Mouse (Mus musculus) hindbrain, embryonic 11.5 days (tissue): Measurements from ENCODE around the gene Tbc1d30. TPM values are rescaled to one million over a fixed set of nuclear protein-coding genes. Genes with fewer than 3 reads are reported as not detected.

Source experiments
- ATAC-seq: fragments of 200-750 bp; cut with Nextera tagmentation; 2 replicates; pipeline ENCODE4 v1.8.0; 2017; ENCODE audit warnings: mild to moderate bottlenecking, moderate TSS enrichment, moderate library complexity; ENCODE audit not compliant: low FRiP score
- DNase-seq: peaks from one replicate; pipeline ENCODE4 v3.0.0-alpha.2; 2015; ENCODE audit warnings: low spot score
- H3K27ac ChIP-seq: fragments of 300-500 bp; sonication (generic); 2 replicates; pipeline ENCODE4 v1.5.1; 2014; ENCODE audit warnings: mild to moderate bottlenecking, low read depth, low read length
- H3K27me3 ChIP-seq: fragments of 300-500 bp; sonication (generic); 2 replicates; pipeline ENCODE4 v1.6.1; 2014; ENCODE audit warnings: mild to moderate bottlenecking, low read length, moderate library complexity, mixed read lengths; ENCODE audit not compliant: control insufficient read depth, insufficient read depth
- H3K36me3 ChIP-seq: fragments of 300-500 bp; sonication (generic); 2 replicates; pipeline ENCODE4 v1.6.1; 2014; ENCODE audit warnings: mild to moderate bottlenecking, low read length, moderate library complexity, mixed read lengths; ENCODE audit not compliant: control insufficient read depth, insufficient read depth
- H3K4me1 ChIP-seq: fragments of 300-500 bp; sonication (generic); replicated peaks from 2 replicates; pipeline ENCODE4 v1.6.1; 2014; ENCODE audit warnings: low read length, mixed read lengths; ENCODE audit not compliant: control insufficient read depth, insufficient read depth
- H3K4me2 ChIP-seq: fragments of 300-500 bp; sonication (generic); replicated peaks from 2 replicates; pipeline ENCODE4 v1.6.1; 2014; ENCODE audit warnings: mild to moderate bottlenecking, low read depth, low read length
- H3K4me3 ChIP-seq: fragments of 300-500 bp; sonication (generic); 2 replicates; pipeline ENCODE4 v1.5.1; 2014; ENCODE audit warnings: low read depth, low read length
- H3K9ac ChIP-seq: fragments of 300-500 bp; sonication (generic); 2 replicates; pipeline ENCODE4 v1.6.1; 2014; ENCODE audit warnings: low read depth, low read length
- H3K9me3 ChIP-seq: fragments of 300-500 bp; sonication (generic); 2 replicates; pipeline ENCODE4 v1.6.1; 2016; ENCODE audit warnings: low read length; ENCODE audit not compliant: control insufficient read depth
- WGBS: fragments of 180-500 bp; shearing (Covaris S2); extraction: QIAGEN DNeasy Blood & Tissue Kit; methylation state at CpG from one replicate; pipeline ENCODE4 v1.1.7; 2014; 5-methylcytosine and 5-hydroxymethylcytosine counted together
- polyA plus RNA-seq: library from polyadenylated mRNA; unstranded; fragments of >200 nt; fragmentation: Nextera tagmentation; extraction: Ambion mirVana; gene quantifications from 2 replicates; pipeline ENCODE4 v1.2.1, GENCODE M21; 2014

Gene Tbc1d30
- 4.7 and 6.1 TPM in 2 replicates for polyA plus RNA-seq

GRCm38 (mm10) chr10:121351066-121351581 lies at the start of gene Tbc1d30:
Tbc1d30 (minus strand) TSS chr10:121351278.
- Histone ChIP-seq H3K4me2 (peak within 1 kb of the TSS; percentile 86), H3K4me1 (peaks cover 4% of the 10 kb centered on the region; the same call in 1 of the 2 replicates), H3K4me3 (peak within 1 kb of the TSS; percentile 39), H3K27me3 (peaks cover 11% of the 10 kb centered on the region), H3K27ac (no peak within 1 kb of the TSS), H3K9ac (peak within 1 kb of the TSS; percentile 35; the same call in 1 of the 2 replicates), H3K36me3 (no peaks in the 10 kb centered on the region), H3K9me3 (no peaks in the 10 kb centered on the region)
- ATAC-seq, result peak; percentile 70
- peak; percentile 59 for DNase-seq
- WGBS, result under 1% methylated on average over 58 of the region's 61 CpGs

- Histone ChIP-seq H3K36me3 (no peaks in the 10 kb centered on the region), H3K9me3 (no peaks in the 10 kb centered on the region), H3K27me3 (no peaks in the 10 kb centered on the region), H3K4me2 (no peak overlapping the region), H3K4me3 (no peak overlapping the region), H3K27ac (no peak overlapping the region), H3K4me1 (no peaks in the 10 kb centered on the region), H3K9ac (no peak overlapping the region)
- no peak for ATAC-seq
- WGBS, result 88% methylated on average over 7 of the region's 7 CpGs
- no peak for DNase-seq
Measured at GRCm38 (mm10) chr10:121398599-121398998, 47.5 kb upstream of the Tbc1d30 start.

- Histone ChIP-seq H3K4me3 (no peak overlapping the region), H3K27me3 (no peaks in the 10 kb centered on the region), H3K27ac (no peak overlapping the region), H3K4me1 (no peaks in the 10 kb centered on the region), H3K4me2 (no peak overlapping the region), H3K9ac (no peak overlapping the region), H3K36me3 (peaks cover 6% of the 10 kb centered on the region; the same call in 1 of the 2 replicates), H3K9me3 (no peaks in the 10 kb centered on the region)
- no peak for ATAC-seq
- WGBS, result 84% methylated on average over 20 of the region's 20 CpGs
- DNase-seq, result no peak
Measured at GRCm38 (mm10) chr10:121395542-121396176, 44.6 kb upstream of the Tbc1d30 start.

- no peak for DNase-seq
- H3K36me3 ChIP-seq, result peaks cover 6% of the 10 kb centered on the region; the same call in 1 of the 2 replicates
- no peak overlapping the region for H3K4me3 ChIP-seq
- 90% methylated on average over 18 of the region's 18 CpGs for WGBS
- H3K27me3 ChIP-seq, result no peaks in the 10 kb centered on the region
- no peak overlapping the region for H3K4me2 ChIP-seq
- H3K9ac ChIP-seq, result no peak overlapping the region
- H3K27ac ChIP-seq, result no peak overlapping the region
- H3K9me3 ChIP-seq, result no peaks in the 10 kb centered on the region
- no peaks in the 10 kb centered on the region for H3K4me1 ChIP-seq
- no peak for ATAC-seq
Measured at GRCm38 (mm10) chr10:121394789-121395325, 43.8 kb upstream of the Tbc1d30 start.

- no peak for ATAC-seq
- WGBS, result 81% methylated on average over 6 of the region's 6 CpGs
Measured at GRCm38 (mm10) chr10:121394270-121394669, 43.2 kb upstream of the Tbc1d30 start.

GRCm38 (mm10) chr10:121391901-121392300 lies 40.8 kb upstream of the Tbc1d30 start:
- ATAC-seq (no peak), DNase-seq (no peak)
- H3K36me3 ChIP-seq, result peaks cover 6% of the 10 kb centered on the region; the same call in 1 of the 2 replicates
- 96% methylated on average over 8 of the region's 8 CpGs for WGBS
- no peaks in the 10 kb centered on the region for H3K4me1 ChIP-seq
- H3K4me3 ChIP-seq, result no peak overlapping the region
- H3K27me3 ChIP-seq, result no peaks in the 10 kb centered on the region
- no peak overlapping the region for H3K9ac ChIP-seq
- no peaks in the 10 kb centered on the region for H3K9me3 ChIP-seq
- no peak overlapping the region for H3K27ac ChIP-seq
- H3K4me2 ChIP-seq, result no peak overlapping the region

More at GRCm38 (mm10) chr10:121394270-121394669, 43.2 kb upstream of the Tbc1d30 start:
- no peak overlapping the region for H3K27ac ChIP-seq
- no peak overlapping the region for H3K9ac ChIP-seq
- H3K4me2 ChIP-seq, result no peak overlapping the region
- H3K4me3 ChIP-seq, result no peak overlapping the region
- no peak for DNase-seq
- H3K9me3 ChIP-seq, result no peaks in the 10 kb centered on the region
- H3K27me3 ChIP-seq, result no peaks in the 10 kb centered on the region
- no peaks in the 10 kb centered on the region for H3K4me1 ChIP-seq
- H3K36me3 ChIP-seq, result peaks cover 6% of the 10 kb centered on the region; the same call in 1 of the 2 replicates

- Histone ChIP-seq H3K4me3 (no peak overlapping the region), H3K27ac (no peak overlapping the region), H3K4me1 (no peaks in the 10 kb centered on the region), H3K9ac (no peak overlapping the region), H3K4me2 (no peak overlapping the region), H3K9me3 (no peaks in the 10 kb centered on the region), H3K36me3 (peaks cover 6% of the 10 kb centered on the region; the same call in 1 of the 2 replicates), H3K27me3 (no peaks in the 10 kb centered on the region)
- 83% methylated on average over 10 of the region's 10 CpGs for WGBS
- DNase-seq (no peak), ATAC-seq (no peak)
Measured at GRCm38 (mm10) chr10:121390602-121391001, 39.5 kb upstream of the Tbc1d30 start.

GRCm38 (mm10) chr10:121386347-121386746 lies 35.3 kb upstream of the Tbc1d30 start:
- H3K9ac ChIP-seq, result no peak overlapping the region
- H3K36me3 ChIP-seq, result peaks cover 9% of the 10 kb centered on the region; the same call in 1 of the 2 replicates
- no peaks in the 10 kb centered on the region for H3K4me1 ChIP-seq
- H3K4me3 ChIP-seq, result no peak overlapping the region
- no peak overlapping the region for H3K27ac ChIP-seq
- WGBS, result 56% methylated on average over 9 of the region's 9 CpGs
- no peaks in the 10 kb centered on the region for H3K27me3 ChIP-seq
- H3K4me2 ChIP-seq, result no peak overlapping the region
- H3K9me3 ChIP-seq, result no peaks in the 10 kb centered on the region
- peak; percentile 59; the same call in 1 of the 2 replicates for ATAC-seq
- peak; percentile 29 for DNase-seq
